Mouse (Mus musculus) heart, adult 11 months (tissue): ENCODE data around the gene Dcst1.

Experiments used
- DNase-seq: peaks from one replicate; pipeline ENCODE4 v3.0.0; 2022

Gene Dcst1

DNA sequence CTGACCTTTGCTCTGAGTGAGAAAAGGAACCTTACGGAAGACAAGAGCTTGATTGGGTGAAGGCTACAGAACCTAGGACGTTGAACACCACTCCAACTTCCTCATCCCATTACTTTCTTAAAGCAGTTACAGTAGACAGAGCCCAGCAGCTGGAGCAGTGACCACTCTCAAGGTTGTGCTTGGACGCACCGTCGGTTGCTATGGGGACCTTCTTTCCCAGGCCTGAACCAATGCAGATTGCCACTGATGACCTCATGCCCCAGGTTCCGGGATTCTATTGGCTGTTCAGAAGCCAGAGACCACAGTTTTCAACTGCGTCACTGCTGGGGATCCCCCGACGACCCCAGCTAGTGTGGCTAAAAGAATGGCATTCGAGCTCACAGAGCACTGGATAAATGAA lies 34.1 kb downstream of the Dcst1 start:
- no peak for DNase-seq

DNA sequence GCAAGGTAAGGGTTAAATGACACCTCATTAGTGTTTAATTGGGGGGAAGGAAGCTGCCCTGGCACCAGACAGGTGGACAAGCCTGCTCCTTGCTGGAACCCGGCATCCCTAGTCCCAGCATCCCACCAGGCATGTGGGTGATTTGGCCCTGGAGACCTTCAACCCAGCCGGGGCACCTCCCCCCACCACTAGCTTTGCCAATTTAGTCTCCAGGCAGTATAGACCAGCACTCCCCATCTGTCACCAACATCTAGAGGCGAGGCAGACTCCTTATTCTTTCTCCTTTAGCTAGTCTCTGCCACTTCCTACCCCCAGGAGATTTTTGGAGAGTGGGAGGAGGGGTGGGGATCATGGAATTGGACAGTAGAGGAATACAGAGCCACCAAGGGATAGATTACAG lies 34.7 kb downstream of the Dcst1 start:
- no peak for DNase-seq

DNA sequence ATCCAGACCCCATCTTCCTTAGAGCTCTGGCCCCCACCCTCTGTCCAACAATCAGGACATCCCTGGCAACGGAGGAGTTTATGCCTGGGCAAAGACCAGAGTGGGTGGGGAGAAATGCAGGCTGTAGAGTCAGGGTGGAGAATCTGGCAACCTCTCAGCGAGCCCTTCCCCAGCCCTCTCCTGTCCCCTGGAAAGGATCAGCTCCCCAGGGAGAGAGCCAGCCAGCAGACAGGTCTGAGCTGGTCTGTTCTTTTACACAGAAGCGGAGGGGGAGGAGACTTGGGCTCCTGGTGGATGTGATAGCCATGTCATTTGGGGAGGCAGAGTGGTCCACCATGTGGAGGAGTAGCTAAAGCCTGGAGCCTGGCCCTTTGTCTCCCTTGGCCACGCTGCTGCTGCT lies 36.4 kb downstream of the Dcst1 start:
- DNase-seq = no peak

DNA sequence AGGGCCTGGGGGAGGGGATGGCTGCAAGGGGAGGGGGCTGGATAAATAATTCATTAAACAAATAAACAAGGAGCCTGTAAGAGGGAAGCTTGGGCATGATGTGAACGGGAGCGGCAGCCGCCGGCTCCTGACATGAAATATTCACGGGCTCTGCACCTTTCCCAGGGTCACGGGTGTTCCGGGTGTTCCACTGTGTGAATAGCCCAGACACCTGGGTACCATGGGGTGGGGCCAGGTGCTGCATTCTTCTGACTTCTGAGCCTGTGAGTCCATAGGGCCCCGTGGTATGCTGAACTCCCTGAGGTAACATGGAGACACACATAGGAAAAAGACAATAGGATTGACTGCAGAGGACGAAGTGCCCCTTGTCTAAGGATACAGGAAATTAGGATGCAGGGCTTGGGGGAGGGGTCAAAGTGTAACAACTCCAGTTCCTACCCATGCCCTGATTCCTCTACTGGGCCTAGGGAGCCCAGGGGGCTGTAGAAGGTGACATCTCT lies 37.6 kb downstream of the Dcst1 start:
- no peak for DNase-seq

DNA sequence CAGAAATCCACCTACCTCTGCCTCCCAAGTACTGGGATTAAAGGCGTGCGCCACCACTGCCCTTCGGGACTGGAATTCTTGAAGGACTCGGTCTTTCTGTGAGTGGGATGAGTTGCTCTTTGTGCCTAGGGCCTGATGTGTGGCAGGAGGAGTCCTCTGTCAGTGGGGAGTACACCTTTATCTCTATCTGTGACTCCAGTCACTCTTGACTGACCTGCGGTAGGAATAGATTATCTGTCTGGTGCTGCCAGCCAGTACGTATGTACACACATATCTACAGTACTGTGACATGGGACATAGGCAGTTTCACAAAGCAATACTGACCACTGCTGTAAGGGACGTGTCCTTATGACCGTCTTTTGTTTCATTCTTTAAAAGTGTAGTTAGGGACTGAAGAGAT lies 39.2 kb downstream of the Dcst1 start:
- no peak for DNase-seq

DNA sequence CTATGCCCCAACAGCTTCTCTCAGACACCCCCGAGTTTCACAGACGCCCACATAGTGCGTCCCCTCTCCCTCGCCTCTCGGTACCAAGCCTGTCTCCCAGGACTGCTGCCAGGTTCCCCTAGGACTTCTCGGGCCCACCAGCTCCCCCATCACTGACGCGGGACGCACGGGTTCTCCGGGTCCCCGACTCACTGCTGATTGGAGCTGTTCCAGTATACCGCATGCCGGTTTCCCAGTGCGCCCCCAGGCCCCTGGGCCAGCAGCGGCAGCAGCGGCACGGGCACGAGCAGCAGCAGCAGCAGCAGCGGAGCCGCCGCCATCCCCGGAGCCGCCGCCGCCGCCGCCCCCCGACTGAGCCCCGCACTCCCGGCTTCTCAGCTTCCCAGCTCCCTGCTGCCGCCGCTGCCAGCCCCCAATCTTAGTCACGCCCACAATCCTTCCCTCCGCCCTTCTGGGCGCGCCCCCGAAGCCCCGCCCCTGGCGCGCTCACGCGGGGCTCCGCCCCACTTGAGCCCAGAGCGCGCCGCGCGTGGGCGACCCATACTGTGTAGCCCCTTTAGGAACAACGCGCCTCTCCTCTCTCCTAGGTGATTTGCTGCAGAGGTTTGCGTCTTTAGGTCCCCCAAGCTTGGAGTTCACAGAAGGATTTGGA lies 42.4 kb downstream of the Dcst1 start, which contains the start of gene Efna3:
Gene Efna3, minus strand, starts transcription at position 452 of the 652 bp plus-strand sequence.
- peak; percentile 96 for DNase-seq

DNA sequence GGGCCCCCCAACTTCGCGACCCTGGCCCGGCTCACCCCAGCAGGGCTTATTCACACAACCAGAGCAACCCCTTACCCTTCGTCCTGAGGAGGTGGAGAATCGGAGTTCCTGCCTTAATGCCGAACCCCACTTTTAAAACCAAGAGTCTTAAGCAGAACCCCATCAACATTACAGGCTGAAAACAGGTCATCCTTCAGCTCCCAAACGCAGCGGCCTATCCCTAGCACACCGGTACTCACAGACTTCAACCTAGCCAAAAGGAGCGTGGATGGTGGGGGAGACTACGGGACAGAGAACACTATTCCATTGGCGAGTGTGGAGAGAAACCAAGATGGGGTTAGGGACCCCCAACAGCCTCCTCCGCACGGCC lies 42.9 kb downstream of the Dcst1 start:
- no peak for DNase-seq

DNA sequence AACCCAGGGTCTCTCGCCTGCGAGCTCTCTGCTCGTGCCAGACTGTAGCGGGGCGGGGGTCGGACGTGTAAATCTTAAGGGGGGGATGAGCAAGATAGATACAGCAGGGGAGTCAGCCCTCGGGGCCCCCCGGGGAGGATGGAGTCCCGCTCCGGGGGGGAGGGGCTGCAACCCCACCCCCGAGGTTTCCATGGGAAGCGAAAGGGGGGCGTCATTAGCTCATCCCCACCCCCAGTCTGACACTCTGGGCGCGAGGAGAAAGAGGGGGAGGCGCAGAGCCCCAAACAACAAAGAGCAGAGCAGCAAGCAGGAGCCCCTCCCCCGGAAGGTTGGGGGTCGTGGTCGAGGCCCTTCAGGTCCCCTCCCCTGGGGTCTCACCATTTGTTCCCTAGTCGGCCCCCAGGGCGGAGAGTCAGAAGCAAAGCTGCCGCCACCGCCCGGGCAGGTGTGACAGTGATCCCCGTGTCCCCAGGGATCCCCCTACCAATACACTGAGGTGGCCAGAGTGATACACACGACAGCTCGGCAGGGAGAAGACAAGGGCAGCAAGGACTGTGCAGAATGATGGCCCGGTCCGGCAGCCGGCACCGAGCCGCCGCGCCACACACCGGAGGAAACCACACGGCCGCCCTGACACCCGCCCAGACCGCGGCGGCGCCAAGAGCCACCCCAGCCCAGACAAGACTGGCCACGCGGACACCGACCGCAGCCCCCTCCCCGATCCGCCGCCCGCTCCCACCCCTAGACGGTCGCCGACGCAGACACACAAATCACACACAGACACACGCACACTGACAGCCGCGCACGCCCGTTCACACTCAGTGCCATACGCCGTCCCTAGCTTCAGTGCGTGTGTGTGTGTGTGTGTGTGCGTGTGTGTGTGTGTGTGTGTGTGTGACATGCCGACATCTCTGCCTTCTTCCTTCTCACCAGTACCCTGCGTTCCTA lies 43.6 kb downstream of the Dcst1 start:
- DNase-seq = peak; percentile 92

DNA sequence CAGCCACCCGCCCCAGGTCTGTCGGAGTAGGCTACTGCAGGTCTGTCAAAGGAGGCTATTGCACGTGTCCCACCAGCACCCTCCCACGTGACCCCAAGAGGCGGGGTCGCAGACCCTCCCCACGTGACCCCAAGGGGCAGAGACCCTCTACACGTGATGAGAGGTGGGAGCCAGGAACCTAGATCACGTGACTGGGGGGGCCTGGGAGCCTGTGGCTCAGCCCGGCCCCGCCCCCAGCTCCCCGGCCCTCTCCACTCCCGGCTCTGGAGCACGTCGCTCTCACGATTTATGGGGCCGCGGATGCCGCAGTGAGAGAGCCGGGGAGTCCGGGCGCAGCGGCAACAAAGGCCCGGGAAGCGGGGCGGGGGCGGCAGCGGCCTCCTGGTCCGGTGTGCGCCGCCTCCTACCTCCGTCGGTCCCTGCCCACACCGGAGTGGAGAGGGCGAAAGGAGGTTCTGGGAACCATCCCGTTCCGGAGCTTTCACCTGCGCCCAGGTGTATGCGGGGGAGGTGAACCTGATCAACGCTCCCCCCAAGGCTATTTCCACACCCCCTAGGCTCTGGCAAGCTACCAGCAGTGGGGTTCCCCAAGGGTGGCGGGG lies 44.4 kb downstream of the Dcst1 start:
- peak; percentile 92 for DNase-seq

DNA sequence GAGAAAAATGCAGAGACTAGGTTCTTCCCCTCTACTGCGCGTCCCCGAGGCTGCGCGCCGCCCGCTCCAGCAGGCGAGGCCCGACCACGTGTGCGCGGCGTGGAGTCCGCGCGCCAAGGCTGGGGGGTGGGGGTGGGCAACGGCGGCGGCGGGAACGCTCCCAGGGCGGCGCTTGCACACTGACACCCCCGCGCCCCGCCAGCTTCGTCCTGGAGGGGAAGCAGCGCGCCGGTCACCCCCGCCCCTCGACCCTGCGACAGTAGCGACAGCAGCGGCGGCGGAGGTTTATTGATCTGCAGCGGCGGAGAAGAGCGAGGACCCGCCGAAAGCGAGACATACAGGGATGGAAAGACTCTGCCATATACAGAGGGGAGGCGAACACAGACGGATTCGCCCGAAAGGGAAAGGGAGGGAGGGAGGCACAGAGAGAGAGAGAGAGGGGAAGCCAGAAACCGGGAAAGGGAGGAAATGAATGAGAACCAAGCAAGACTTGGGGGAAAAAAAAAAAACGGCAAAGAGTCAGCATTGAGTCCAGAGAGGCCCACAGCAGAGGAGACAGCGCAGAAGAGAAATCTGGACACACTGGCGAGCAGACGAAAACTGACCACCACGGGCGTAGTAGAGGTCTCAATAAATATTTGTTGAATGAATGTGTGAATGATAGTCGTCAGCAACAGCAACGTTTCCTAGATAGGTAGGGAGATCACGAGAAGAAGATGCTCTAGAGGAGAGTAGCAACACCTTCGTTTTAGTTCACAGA lies 45.3 kb downstream of the Dcst1 start:
- DNase-seq = peak; percentile 81

DNA sequence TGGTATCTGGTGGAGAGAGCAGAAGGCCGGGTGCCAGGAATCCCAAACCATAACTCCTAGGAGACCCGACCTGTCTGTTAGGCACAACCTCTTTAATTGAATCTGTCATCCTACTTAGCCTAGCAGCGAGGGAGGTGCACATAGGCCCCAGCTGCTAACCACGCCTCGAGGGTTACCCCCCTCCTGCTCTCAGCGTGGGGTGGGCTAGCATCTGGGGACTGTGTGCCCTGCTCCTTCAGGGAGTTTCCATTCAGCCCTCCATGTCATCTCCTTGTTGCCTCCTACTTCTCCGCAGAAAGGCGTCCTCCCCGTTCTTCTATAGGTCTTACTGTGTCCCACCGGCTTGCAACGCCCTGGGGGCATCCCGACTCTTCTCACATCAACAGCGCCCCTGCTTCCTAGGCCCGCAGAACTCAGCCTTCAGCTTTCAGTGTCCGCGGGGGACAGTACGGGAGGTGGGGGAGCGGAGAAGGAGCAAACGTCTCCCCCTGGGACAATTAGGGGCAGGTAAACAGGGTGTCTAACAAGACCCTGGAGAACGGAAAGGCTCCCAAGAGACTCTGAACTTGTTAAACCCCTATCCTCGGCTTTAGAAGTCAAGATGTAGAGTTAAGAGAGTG lies 46.0 kb downstream of the Dcst1 start:
- peak; percentile 90 for DNase-seq

DNA sequence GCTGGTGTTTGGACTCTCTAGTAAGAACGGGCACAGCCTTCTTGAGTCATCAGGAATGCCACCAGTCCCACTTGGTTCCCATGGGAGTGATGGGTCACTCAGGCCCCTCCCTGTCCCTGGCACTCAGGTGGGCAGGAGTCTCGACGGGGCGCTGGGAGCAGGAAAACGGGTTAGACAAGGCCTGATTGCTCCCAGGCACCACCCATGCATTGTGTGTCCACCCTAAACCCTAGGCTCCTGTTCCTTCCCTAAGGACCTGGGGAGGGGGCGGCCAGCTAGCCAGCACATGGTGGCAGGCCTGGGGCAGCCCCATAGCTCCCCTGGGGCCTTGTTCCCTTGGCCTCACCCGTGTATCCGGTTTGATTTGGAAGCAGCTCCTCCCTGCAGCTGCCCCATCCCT lies 46.7 kb downstream of the Dcst1 start:
- DNase-seq = peak; percentile 90

DNA sequence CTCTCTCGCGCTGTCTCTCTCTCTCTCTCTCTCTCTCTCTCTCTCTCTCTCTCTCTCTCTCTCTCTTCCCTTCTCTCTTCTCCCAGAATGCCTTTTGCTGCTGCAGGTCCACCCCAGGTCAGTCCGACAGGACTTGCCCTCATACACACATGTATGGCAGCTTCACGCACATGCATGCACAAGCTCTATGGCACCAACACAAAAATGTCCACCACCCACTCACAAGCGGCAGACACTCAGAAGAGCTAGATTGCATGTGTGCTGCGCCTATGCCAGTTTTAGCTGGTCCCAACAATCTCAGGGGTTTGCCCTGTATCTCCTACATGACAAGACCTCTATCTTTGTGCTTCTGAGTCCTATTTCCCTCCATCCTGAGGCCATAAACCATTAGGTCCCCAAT lies 47.8 kb downstream of the Dcst1 start:
- no peak for DNase-seq

DNA sequence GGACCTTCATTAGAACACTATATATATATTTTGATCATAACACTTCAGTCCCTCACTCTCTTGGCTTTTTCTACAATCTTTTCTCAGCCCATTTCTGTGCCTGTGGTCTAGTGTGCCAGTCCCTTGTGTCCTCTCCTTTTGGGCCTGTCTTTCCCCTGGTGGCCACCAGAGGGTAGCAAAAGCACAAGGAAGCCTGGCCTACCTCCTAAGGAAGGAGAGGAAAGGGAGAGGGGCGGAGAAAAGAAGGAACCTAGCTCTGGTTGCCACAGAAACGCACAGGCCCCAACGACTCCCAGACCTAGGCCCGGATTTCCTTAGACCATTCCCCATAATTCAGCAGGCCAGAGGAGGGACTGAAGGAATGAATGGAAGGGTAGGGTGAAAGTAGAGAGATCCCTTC lies 48.2 kb downstream of the Dcst1 start:
- DNase-seq = peak; percentile 98

DNA sequence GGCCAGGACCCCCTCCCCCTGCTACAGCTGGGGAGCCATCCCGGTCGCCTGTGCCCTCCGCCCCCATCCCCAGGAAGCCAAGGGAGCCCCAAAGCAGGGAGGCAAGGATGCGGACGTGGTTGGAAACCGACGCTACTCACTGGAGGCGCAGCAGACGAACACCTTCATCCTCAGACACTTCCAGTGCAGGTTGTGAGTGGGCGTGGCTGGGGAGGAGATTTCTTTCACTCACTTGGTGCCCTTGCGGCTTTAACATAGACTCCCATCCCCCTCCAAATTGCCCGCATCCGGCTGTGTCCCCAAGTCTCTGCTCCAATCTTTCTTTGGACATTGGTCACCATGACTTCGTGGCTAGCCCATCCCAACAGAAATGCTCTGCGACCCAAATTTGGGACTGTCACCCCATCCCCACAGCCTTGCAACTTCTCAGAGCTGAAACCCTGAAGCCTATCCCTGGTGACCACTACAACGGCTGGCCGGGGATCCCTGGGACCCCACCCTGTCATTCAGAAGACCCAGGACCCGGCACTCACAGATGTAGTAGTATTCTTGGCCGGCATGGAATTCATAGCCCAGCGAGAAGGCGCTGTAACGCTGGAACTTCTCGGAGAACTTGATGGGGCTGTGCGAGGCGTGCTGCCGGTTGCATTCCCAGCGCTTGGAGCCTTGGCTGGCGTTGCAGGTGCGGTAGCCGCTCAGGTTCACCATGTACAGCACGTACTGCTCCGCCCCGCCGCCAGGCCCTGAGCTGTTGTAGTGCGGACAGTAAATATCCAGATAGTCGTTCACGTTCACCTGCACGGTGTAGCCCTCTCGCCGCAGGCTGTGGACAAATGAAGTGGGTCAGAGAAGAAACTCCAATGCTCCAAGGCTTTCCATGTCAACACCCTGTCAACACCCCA lies 48.9 kb downstream of the Dcst1 start:
- no peak for DNase-seq

DNA sequence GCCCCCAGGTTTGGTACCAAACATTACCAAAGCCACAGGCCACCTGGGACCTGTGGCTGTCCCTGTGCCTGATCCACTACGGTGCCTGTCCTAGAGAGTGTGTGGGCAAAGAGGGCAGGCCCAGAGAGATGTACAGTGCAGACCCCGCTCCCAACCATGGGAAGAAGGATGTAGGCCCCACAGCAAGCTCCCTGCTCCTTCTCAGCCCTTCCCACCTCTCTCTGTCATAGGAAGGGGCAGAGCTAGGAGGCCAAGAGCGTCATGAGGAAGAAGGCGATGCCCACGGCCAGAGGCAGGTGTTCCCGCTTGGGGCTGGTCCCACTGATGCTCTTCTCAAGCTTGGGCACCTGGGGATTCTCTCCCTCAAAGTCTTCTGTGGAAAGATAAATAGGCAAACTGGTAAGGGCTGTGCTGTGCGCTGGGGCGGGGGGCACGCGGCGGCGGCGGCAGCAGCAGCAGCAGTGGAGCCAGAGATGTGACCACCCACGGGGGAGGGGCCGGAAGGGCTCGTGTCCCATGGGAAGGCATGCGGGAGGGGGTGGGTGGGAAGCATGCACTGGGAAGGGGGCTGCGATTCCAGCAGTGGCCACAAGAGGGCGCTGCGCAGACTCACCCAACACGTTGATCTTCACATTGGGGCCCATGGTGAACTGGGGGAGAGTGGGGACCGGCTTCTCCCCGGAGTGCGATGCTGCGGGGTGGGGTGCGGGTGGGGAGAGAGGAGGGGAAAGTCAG lies 49.7 kb downstream of the Dcst1 start:
- DNase-seq = peak; percentile 97

DNA sequence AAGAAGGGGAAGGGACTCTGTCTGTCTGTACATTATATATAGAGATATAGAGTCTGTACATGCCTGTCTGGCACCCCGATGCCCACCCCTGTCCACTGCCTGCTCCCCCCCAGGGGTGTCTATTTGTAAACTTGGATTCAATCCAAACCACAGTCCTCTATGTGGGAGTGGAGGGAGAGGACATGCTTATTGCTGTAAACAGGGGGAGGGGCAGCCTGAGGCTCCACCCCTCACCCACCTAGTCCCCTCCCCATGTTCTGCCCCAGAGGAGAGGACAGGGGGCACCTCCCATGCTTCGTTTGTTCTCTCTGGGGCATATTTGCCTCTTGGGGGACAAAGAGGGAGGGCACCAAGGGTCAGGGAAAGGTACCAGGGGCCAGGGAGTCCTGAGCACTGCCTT lies 50.3 kb downstream of the Dcst1 start:
- peak; percentile 95 for DNase-seq

DNA sequence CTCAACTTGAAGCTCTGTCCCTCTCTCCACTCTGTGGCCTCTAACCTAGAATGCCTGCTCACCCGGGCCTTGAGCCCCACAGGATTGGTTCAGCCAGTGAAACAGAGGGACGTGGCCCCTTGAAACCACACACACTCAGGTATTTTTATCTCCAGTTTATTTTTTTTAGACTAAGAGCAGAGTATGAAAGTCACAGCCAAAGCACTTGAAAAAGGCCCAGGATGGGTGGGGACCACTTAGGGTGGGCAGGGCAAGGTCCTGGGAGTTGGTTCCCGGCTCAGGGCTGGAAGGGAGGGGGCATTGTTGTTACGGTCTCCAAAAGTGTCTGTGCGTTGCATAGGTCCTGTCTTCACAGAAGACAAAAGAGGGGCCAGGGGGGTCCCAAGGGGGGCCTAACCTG lies 50.7 kb downstream of the Dcst1 start:
- no peak for DNase-seq

DNA sequence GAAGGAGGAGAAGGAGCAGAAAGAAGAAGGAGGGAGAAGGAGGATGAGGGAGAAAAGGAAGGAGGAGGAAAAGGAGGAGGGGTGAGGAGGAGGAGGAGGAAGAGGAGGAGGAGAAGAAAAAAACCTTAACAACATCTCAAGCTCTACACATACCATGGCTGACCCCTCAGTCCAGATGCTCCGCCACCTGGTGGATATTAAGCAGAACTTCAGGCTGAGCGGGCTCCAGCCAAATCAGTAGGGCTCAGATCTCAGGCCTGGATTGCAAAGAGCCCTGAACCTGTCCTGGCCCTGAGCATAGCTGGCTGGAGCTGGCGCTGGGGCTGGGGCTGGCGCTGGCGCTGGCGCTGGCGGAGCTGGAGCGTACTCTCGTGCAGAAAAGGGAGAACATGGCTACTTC lies 57.0 kb downstream of the Dcst1 start:
- peak; percentile 95 for DNase-seq

DNA sequence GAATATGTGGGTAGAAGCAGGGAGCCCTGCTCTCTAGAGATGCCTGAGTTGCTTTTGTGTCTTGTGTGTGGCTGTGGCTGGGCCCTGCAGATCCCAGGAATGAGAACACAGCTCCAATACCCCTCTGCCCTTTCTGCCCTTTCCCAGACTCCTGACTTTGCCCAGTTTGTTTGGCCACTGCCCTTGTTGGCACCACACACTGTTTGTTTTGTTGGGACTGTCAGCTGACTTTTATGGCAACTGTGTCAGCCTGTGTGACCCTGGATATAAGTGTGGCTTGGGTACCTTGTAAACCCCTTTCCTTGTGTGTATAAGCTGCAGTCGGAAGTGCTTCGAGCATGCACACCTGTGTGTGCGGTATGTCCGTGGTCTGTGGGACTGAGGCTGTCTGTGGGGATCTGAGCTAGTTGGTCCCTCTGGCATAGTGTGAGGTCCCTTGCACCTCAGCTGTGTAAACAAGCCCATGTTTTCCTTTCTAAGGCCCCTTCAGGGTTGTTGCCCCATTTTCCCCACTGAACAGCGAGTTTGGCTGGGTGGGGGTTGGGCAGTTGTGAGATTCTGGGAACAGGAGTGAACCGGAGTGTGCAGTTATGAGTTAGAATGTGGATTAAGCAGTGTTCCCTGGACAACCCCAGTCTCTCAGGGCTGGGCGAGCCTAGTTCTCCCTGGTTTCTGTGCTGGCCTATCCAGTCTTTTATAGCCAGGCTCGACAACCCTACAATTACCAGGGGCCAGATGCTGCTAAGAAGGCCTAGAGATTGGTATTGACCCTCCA lies 59.3 kb downstream of the Dcst1 start:
- DNase-seq = no peak
